In the genomic region with DNA sequence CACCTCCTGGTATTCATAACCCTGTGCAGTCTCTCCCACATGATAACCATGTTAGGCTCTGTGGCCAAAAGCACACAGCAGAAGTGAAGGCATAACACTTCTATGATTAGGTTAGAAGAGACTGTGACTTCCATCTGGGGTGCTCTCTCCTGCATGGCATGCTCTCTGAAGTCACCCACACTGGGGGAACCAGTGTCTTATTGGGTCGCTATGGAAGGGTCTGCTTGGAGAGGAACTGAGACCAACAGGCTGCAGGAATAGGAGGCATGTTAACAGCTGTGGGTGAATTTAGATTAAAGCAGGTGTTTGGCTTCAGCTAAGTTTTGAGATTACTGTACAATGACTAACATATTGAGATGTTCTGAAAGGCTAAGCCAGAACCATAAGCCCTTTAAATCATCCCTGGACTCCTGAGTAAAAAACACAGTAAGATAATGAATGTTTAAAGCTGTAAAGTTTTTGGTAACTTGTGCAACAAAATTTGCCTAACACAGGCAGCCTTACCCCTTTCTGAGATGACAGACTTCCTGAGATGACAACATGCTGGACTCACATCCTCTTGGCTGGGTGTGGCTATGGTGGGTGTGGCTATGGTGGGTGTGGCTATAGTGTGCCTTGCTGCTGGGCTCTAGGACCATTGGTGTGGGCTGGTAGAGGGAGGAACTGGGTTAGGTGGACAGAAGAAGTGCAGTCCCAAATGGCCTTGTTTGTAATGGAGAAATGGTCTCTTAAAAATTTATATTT, we compare ENCODE assay signal across 13 mouse cellular contexts. TPM values are rescaled to one million over a fixed set of nuclear protein-coding genes. Genes with fewer than 3 reads are reported as not detected.
DNase-seq lines count a peak whose midpoint lies in the region; ATAC-seq lines count a peak whose summit lies in the region.
"Had no signal": no experiment of that assay in that cellular context is flagged by ENCODE, and none has a peak within 500 bp of the region (broad histone marks: within the 10 kb centered on the region; RNA-seq: fewer than 3 reads in every experiment).

No protein-coding gene starts in this region.

- H3K27ac ChIP-seq in forebrain, embryonic 11.5 days (ENCODE audit: low read depth, low read length): no peak overlapping the region
- no peak overlapping the region for H3K27ac ChIP-seq in hindbrain, embryonic 13.5 days
- H3K27ac ChIP-seq: heart, embryonic 15.5 days; kidney, embryonic 15.5 days had no signal

- H3K9me3 ChIP-seq in forebrain, embryonic 11.5 days (ENCODE audit: control insufficient read depth, low read length): no peaks in the 10 kb centered on the region
- no peaks in the 10 kb centered on the region for H3K9me3 ChIP-seq in hindbrain, embryonic 13.5 days
- H3K9me3 ChIP-seq: heart, embryonic 15.5 days; kidney, embryonic 15.5 days had no signal

- no peak overlapping the region for H3K4me3 ChIP-seq in forebrain, embryonic 11.5 days (ENCODE audit: low read depth, low read length)
- H3K4me3 ChIP-seq in hindbrain, embryonic 13.5 days: no peak overlapping the region
- H3K4me3 ChIP-seq: heart, embryonic 15.5 days; kidney, embryonic 15.5 days had no signal

- H3K4me2 ChIP-seq in forebrain, embryonic 11.5 days (ENCODE audit: low read depth, low read length, severe bottlenecking): no peak overlapping the region
- no peak overlapping the region for H3K4me2 ChIP-seq in hindbrain, embryonic 13.5 days
- H3K4me2 ChIP-seq: heart, embryonic 15.5 days; kidney, embryonic 15.5 days had no signal

- ATAC-seq in activated CD4-positive, CD25-positive, alpha-beta regulatory T cell, adult 4 months: peak; percentile 83
- ATAC-seq in forebrain, embryonic 11.5 days (replicated peaks; ENCODE audit: low FRiP score): no peak
- no peak for ATAC-seq in hindbrain, embryonic 13.5 days (ENCODE audit: low FRiP score)
- ATAC-seq: forebrain, postnatal 0 days had no signal

- H3K4me1 ChIP-seq in forebrain, embryonic 11.5 days (replicated peaks; ENCODE audit: control insufficient read depth, insufficient read depth, low read length): no peaks in the 10 kb centered on the region
- no peaks in the 10 kb centered on the region for H3K4me1 ChIP-seq in hindbrain, embryonic 13.5 days (replicated peaks)
- H3K4me1 ChIP-seq: heart, embryonic 15.5 days; kidney, embryonic 15.5 days had no signal

- H3K36me3 ChIP-seq in forebrain, embryonic 11.5 days (ENCODE audit: control insufficient read depth, insufficient read depth, low read length): no peaks in the 10 kb centered on the region
- peaks cover 20% of the 10 kb centered on the region for H3K36me3 ChIP-seq in hindbrain, embryonic 13.5 days
- H3K36me3 ChIP-seq: heart, embryonic 15.5 days; kidney, embryonic 15.5 days had no signal

- 87% methylated on average over 1 of the region's 1 CpGs for WGBS in forebrain, embryonic 11.5 days
- WGBS in hindbrain, embryonic 13.5 days: 90% methylated on average over 1 of the region's 1 CpGs

- no peaks in the 10 kb centered on the region for H3K27me3 ChIP-seq in forebrain, embryonic 11.5 days (ENCODE audit: control insufficient read depth, insufficient read depth, low read length)
- no peaks in the 10 kb centered on the region for H3K27me3 ChIP-seq in hindbrain, embryonic 13.5 days
- H3K27me3 ChIP-seq: heart, embryonic 15.5 days; kidney, embryonic 15.5 days had no signal

- no peak overlapping the region for H3K9ac ChIP-seq in forebrain, embryonic 11.5 days (ENCODE audit: low read length)
- H3K9ac ChIP-seq in hindbrain, embryonic 13.5 days: no peak overlapping the region
- H3K9ac ChIP-seq: forebrain, postnatal 0 days; heart, embryonic 15.5 days; kidney, embryonic 15.5 days had no signal

- peak; percentile 9 for DNase-seq in embryo, embryonic 10 days (ENCODE audit: low spot score)
- no peak for DNase-seq in embryo, embryonic 10.5 days (ENCODE audit: low spot score)
- peak; percentile 81 for DNase-seq in lung, postnatal 10 days
- DNase-seq in spleen, postnatal 14 days (ENCODE audit: low spot score in 2 of 2): peak; percentile 33 to 59
- DNase-seq in ovary, adult 18-20 months (ENCODE audit: low spot score): no peak
- no peak for DNase-seq in forebrain, embryonic 11.5 days (ENCODE audit: low spot score)
- DNase-seq: forebrain, postnatal 0 days; left cerebral cortex, postnatal 4 days; midbrain, embryonic 14.5 days had no signal

RNA-seq across cellular contexts. Expression of a gene that starts 29.6 kb away (rescaled TPM):
- 1 to 10 TPM; 2.1 to 9.3 TPM for polyA plus RNA-seq in activated CD4-positive, CD25-positive, alpha-beta regulatory T cell, adult 4 months (2017; shearing (Covaris generic))
- polyA plus RNA-seq in forebrain, embryonic 11.5 days (2014; fragmentation: Nextera tagmentation; extraction: Ambion mirVana): 14.9 and 15.3 TPM in 2 replicates
- polyA plus RNA-seq in hindbrain, embryonic 13.5 days (2015; fragmentation: Nextera tagmentation; extraction: Ambion mirVana): 112 and 120 TPM in 2 replicates

RNA-seq across cellular contexts. Expression of a gene that starts 53.4 kb away (rescaled TPM):
- 1 to 10 TPM; 1.0 to 2.9 TPM for polyA plus RNA-seq in activated CD4-positive, CD25-positive, alpha-beta regulatory T cell, adult 4 months (2017; shearing (Covaris generic))
- polyA plus RNA-seq in forebrain, embryonic 11.5 days (2014; fragmentation: Nextera tagmentation; extraction: Ambion mirVana): 6.9 and 9.4 TPM in 2 replicates
- polyA plus RNA-seq in hindbrain, embryonic 13.5 days (2015; fragmentation: Nextera tagmentation; extraction: Ambion mirVana): 24.4 and 27.1 TPM in 2 replicates

Comparison
In these comparisons a context has a peak if more than half of its experiments do, and no peak if none do; other contexts are left out.
1. DNase-seq: peak in embryo, embryonic 10 days (single experiment), lung, postnatal 10 days (single experiment) and spleen, postnatal 14 days (2 of 2); none in embryo, embryonic 10.5 days (single experiment), ovary, adult 18-20 months (single experiment) and forebrain, embryonic 11.5 days (single experiment).